Mouse (Mus musculus): ENCODE measurements around the gene Zscan4e. TPM values are rescaled to one million over a fixed set of nuclear protein-coding genes. Genes with fewer than 3 reads are reported as not detected.
"Not testable (repeated sequence)": the region's sequence is repeated elsewhere in the genome, so short reads cannot be mapped to it uniquely, and the experiment has no call there.

Zscan4e gene
- polyA plus RNA-seq (2012; rRNA removed): not detected in 2 replicates

- not testable (repeated sequence) for DNase-seq (ENCODE audit: extremely low spot score in 1 of 2, low spot score in 1 of 2)
Observed at GRCm38 (mm10) chr7:11310582-11310981, at the start of gene Zscan4e. Gene Zscan4e (minus strand): TSS chr7:11310682.

Other genes with a start within 250 kb of the Zscan4e start
- not detected in 2 replicates for gene Zscan4-ps1, start 241.0 kb downstream of the Zscan4e start, polyA plus RNA-seq (2012; rRNA removed)
- gene Zscan4d, start 144.5 kb downstream of the Zscan4e start, polyA plus RNA-seq (2012; rRNA removed): not detected in 2 replicates
- not detected in 2 replicates for gene Zscan4f, start 87.2 kb upstream of the Zscan4e start, polyA plus RNA-seq (2012; rRNA removed)
- gene Zscan4-ps2, start 203.6 kb upstream of the Zscan4e start, polyA plus RNA-seq (2012; rRNA removed): not detected in 2 replicates